Mouse (Mus musculus): ENCODE measurements at regions not wholly inside any gene's neighbourhood (a gene's known extent, or its start where the extent isn't known, plus 50 kb on each side); places are given as distances from the start of the nearest gene placed in this dataset.

DNA sequence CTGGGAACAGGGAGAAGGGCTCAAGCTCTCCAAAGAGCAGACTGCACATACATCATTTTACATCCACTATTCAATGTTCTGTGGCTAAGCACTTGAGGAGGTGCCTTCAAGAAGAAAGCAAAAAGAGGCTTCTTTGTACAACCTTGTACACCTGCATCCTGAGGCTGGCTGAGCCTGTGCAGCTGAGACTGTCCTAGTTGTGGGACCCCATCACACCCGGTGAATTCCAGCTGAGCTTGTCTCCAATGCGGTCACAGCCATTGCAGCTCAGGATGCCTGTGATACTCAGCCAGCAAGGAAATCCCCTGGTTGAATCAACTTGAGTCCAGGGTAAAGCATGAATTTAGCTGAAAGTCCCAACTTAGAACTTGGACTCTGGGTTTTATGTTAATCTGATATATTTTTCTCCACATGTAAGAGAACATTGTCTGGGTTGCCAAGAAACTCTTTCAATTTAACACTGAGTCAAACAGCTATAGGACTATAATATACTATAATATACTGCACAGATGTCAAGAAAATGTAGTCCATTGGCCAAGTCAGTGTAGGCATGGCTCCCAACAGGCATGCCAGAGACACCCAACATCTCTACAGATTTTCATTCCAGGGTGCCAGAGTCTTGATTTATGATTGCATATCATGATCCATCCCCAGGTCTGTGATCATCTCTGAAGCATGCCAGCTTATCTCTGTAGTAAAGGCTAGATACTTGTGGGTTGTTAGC lies 599.2 kb downstream of the Pard3 start:
- no peak for DNase-seq (ENCODE audit: low spot score in 2 of 2)

DNA sequence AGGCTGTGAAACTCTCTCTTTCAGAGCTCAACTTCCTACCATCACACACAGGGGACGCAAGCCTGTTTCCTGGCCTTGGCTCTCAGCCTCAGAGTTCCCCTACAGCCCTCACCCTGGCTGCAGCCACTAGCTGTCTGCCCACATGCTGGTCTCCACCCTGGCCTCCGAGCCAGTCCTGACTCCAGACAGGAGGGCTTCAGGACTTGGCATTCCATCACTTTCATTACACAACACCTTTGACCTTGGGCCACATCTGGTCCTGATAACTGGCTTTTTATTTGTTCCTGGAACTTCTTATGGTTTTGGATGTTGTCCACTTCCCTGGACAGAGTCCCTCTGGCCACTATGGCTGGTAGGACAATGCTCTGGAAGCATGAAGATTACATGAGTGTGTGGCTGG lies 602.9 kb downstream of the Pard3 start:
- no peak for DNase-seq (ENCODE audit: low spot score in 2 of 2)

DNA sequence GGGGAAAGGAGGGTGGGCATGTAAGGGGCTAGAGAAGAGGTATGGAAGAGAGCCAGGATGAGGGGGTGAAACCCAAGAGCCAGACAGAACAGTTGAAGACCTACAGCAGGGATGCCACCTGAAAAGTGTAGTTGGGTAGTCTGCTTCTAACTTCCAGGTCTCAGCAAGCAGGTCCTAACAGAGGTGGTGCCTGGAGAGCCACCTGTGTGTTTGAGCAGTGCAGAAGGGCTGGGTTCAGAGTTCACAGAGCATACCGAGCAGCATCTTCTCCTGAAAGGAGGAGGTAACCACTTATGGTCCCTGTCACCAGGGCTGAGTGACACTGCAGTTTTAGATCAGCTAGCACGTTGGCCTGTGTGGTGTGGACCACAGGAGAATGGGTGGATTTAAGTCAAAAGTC lies 605.3 kb downstream of the Pard3 start:
- no peak for DNase-seq (ENCODE audit: low spot score in 2 of 2)

DNA sequence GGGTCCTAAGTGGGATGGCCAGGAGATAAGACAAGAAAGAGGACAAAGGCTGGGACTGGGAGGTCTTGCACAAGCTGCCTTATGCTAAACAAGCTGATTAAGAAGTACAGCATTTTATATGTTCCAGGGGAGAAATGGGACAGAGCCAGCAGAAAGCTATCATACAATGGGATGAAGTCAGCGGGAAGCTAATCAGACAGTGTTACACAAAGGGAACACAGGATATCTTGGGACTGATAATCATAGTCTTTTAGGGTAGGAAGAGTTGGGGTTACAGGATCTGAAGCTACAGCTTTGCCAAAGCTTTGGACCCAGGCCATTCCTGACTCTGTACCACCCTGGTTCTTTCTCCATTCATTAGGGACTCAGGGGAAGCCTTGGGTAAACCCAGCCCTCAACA lies 610.4 kb downstream of the Pard3 start:
- DNase-seq (ENCODE audit: low spot score in 2 of 2): no peak

DNA sequence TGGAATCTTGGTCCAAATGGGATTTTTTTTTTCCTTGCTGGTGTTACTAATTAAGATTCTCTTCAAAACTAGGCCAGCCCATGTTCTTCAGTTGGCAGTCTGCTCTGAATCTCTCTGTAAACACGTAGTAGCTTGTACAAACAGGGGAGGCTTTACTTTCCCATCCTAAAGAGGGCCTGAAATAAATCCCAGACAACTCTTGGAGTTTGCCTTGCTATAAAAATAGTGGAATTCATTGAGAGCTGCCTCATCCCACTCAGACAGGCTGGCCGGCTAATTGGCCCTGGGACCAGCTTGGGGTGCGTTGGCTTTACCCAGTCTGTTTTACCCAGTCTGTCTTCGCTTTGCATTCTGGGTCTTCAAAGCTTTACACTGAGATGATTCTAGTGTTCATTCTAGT lies 611.7 kb downstream of the Pard3 start:
- DNase-seq (ENCODE audit: low spot score in 2 of 2): peak; percentile 16 to 39

DNA sequence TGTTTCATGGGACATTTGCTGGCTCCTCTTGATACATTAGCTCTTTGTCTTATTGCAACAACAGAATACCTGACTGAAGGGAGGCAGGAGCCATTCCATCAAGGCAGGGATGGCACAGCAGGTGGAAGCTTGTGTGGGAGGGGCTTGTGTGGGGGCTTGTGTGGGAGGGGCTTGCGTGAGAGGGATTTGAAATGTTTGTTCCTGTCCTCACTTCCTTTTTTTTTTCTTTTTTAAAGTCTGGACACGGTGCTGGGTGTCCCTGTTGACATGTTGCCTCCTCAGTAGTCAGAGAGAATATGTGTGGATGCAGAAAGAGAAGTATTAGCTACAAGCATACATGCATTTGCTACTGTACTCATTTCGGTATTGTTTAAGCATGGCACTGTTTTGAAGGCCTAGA lies 616.5 kb downstream of the Pard3 start:
- no peak for DNase-seq (ENCODE audit: low spot score in 2 of 2)

DNA sequence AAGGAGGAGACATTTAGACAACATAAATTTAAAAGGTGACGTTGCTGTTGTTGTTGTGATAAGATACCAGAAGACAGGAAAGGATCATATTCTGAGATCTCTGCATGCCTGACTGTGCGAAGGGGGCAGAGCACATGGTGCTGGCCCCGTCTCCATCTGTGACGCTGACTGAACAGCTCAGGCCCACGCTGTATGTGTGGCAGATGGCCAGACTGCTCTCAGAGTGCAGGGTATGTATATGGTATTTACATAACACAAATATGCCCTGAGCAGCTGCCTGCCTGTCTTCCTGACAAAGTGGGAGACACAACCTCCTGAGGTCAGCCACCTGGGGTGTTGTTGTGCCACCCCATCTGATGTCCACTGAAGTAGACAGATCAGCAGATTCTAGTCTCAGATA lies 620.5 kb downstream of the Pard3 start:
- peak; percentile 54 to 57 for DNase-seq (ENCODE audit: low spot score in 2 of 2)

DNA sequence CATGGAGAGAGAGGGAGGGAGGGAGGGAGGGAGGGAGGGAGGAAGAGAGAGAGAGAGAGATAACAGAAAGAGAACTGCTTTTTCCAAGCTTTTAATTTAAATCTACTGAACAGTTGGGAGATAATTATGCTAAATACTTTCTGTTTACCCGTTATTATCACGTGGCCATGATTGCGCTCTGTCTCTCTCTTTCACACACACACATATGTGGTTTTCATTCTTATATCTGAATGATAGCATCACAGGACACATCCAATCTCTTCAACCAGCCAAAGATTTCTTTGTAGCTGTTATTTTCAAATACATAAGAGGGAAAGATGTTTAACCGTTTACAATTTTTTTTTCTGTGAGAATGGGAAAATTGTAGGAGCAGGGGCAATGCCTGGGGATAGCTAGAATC lies 627.1 kb downstream of the Pard3 start:
- no peak for DNase-seq (ENCODE audit: low spot score in 2 of 2)

DNA sequence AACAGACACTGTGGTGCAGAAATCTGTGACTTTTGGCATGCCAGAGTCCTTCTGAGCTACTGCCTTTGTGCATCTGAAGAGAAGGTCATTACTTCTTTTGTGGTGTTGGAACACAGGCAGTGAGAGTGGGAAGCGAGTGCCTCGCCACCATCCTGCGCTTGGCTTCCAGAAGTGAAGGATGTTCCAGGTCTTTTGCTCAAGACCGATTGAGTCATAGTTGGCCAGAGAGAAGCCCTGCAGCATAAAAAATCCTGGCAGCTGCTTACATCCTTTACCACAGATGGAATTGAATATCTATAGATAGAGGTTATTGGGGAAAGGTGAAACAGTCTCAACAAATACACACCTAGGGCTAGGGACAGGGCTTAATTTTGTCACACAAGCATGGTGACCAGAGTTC lies 634.7 kb downstream of the Pard3 start:
- DNase-seq (ENCODE audit: low spot score in 2 of 2): peak; percentile 5 to 19

DNA sequence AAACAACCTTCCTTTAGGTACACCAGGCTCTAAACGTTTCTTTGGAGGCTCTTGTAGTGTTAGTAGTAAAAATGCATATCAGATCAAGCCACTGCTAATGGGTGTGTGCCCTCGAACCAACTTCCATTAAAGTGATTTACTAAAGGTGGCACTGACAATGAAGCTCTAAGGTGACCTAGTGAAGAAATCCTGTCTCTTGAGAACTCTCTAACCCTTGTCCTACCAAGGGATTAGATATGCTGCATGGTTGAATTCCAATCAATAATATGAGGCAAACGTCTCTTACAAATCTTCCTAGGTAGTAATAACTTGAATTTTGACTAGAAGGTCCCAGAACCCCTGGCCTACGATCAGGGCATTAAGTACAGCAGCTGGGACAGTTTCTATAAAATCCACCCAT lies 640.7 kb downstream of the Pard3 start:
- DNase-seq (ENCODE audit: low spot score in 2 of 2): no peak

DNA sequence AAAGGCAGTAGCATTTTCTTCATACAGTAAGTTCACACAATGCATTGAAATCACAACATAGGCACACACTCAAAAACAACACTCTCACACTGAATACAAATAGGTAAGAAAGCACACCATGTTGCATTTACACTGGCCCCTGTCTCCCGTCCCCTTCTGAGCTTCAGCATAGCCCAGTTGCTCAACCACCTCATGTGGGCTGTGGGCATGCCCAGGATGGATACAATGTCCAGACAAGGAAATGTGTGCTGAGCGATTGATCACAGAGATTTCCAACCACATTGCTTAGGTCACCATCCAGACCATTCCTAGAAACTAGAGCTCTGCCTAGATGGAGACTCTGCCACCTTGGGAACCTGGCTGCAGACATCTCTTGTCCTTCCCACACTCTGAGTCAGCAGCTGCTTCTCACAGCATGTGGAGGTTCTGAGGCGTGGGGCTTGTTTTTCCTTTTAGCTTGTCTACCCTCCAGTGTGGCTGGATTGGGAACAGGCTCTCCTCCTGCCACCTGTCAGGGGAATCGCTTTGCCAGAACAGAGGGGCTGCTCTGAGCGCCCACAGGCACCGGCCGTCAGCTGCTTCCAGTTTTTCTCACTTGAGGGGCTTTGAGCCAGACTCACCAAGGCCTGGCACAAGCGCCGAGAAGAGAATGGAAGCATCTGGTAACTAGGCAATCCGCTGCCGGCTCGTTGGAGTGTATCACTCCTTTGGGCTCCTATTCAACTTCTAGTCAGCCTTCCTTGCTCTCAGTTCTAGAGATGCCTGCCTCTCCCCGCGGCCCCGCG lies 642.5 kb downstream of the Pard3 start:
- DNase-seq (ENCODE audit: low spot score in 2 of 2): peak; percentile 66 to 83

DNA sequence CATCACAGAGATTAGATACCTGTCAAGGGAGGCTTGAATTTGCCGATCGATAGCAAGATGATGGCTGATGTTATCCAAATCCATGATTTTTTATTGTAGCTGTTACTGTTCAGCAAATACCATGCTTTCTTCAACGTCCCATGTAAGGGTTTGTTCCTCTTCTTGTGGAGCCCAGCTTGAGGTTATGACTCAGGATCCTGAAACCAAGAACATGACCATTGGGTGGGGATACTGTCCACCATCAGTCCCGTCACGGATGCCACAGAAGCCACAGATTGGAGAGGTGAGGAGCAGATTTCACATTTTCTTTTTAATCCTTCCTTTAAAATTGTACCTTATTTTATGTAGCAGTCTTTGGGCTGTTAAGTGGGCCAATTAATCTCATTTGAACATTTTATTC lies 645.7 kb downstream of the Pard3 start:
- DNase-seq (ENCODE audit: low spot score in 2 of 2): no peak

DNA sequence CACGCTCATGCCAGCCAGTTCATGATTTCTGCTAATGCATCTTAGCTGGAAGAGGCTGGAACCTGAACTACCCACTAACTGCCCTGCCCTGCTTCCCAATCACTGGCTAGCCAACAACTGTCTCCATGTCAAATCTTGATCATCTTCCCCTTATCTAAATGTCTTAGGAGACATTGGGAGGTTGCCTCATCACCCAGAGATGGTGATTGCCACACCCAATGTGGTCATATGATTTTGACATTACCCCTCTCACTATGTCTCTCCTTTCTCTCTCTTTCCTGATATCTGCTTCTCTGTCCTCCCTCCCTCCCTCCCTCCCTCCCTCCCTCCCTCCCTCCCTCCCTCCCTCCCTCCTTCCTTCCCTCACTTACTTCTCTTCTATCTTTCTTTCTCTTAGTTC lies 643.3 kb upstream of the Nrp1 start:
- DNase-seq (ENCODE audit: low spot score in 2 of 2): no peak

DNA sequence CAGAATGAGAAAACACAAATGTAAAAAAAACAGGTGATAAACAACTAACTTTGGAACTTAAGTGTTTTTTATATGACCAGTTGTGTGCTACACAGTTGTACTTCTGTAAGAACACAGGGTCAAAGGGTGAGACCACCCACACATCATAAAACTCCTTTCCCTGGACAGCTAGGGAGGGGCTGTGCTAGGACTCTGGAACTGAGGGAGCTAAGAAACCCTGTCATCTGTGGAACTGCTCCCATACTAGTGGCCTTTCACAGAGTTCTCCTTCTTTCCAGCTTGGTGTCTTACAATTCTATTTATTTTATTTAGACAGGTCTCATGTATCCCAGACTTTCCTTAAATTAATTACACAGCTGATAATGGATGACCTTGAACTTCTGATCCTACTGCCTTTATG lies 640.4 kb upstream of the Nrp1 start:
- no peak for DNase-seq (ENCODE audit: low spot score in 2 of 2)

DNA sequence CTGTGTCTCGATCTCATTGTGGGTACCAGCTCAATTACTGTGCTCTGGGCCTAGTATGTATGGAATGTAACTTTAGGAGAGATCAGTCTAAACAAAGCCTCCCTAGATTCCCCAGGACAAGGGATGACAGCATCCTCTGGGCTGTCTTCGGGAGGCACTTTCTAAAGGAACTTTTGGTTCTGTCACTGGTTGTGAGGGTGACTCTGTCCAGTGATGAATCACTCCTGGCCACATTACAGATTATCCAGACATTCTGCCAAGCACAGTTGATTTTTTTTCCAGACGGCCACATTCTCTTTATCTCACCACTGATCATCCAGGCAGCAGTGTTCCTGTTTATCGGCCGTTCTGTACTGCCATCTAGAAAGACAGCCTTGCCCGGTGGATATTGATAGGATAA lies 638.5 kb upstream of the Nrp1 start:
- DNase-seq (ENCODE audit: low spot score in 2 of 2): no peak

DNA sequence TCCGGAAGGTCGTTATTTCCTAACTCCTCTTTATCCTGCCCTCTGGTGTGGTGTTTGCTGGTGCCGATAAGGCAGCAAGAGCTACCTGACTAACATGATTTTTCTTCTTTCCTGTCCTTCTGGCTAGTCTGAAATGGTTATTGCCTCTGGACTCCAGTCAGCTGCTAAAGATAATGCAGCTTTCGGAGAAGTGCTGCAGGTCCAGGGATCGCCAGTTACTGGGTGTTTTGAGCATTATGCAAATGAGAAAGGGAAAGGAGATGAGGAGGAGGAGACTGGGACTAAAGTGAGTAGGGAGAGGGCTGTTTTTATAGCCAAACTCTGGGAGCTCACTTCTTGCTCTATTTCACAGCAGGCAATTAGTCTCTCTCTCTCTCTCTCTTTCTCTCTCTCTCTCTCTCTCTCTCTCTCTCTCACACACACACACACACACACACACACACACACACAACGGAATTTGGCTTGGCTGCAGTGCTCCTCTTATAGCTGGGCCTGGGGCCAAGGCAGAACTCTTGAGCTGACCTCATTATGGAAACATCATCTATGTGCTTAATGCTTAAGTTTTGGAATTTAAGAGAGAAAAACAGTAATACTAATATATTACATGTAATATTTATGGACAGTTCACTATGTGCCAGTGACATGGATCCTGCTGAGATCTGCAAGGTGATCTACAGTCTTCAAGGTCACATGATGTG lies 637.7 kb upstream of the Nrp1 start:
- no peak for DNase-seq (ENCODE audit: low spot score in 2 of 2)

DNA sequence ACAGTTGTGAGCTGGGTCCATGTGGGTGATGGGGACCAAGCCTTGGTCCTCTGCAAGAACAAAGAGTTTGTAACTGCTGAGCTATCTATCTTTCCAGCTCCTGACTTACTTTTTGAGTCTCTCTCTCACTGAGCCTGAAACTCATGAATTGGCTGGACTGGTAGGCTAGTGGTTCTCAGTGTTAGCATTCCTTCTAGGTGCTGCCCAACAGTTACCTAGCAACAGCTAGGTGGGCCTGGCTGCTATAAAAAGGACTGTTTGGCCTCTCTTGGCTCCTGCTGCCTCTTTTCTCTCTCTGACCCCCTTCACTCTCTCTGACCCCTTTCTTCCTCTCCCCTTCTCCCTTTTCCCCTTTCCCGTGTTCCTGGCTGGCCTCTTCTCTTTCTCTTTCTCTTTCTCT lies 636.8 kb upstream of the Nrp1 start:
- no peak for DNase-seq (ENCODE audit: low spot score in 2 of 2)

DNA sequence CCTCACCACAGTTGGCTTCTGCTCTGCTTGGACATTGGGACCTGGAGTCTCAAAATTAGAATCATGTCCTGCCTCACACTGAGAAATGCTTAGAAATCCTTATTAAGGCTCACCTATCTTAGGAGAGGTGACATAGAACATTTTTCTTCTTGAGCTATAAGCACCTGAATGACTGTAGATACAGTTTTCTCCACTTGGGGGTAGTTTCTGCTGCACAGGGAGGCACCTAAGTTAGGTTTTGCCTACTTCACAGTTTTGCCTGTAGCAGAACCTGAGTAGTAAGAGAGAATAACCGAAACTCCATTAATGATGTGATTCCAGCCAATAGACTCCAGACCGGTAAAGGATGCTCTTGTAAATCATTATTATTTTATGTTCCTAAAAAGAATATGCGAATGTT lies 624.3 kb upstream of the Nrp1 start:
- DNase-seq (ENCODE audit: low spot score in 2 of 2): no peak

DNA sequence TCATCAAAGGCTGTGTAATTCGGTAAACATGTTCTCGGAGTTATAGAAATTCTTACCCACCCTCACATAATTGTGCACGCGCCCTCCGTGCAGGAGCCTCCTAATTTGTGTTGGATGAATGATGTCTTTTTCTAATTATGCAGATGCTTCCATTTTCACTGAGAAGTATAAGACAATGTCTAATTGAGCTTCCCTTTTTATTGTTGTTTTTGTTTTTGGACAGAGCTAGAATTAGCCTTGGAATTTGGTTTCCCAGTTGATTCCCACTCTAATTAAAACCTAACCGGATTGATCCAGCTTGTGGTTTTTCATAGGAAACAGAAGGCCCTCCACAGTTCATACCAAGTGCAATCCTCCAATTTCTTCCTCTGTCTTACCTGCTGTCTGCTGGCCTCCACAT lies 616.2 kb upstream of the Nrp1 start:
- no peak for DNase-seq (ENCODE audit: low spot score in 2 of 2)

DNA sequence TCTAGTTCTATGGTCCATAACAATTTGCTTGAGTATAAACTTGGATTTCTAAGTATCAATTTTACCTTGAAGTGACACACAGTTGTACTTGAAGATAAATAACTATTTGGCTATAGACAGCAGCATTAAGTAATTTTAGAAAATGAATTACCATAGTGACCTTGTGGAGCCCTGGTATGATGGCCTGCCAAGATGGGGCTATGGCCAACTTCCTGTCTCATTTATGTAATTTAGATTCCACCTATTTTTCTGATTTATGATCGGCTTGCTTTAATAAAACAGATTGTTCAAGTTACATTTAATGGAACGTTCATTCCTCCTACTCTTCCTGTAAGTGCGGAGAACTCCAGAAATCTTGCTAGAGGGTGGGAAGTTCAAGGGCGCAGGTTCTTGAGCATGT lies 613.2 kb upstream of the Nrp1 start:
- no peak for DNase-seq (ENCODE audit: low spot score in 2 of 2)

DNA sequence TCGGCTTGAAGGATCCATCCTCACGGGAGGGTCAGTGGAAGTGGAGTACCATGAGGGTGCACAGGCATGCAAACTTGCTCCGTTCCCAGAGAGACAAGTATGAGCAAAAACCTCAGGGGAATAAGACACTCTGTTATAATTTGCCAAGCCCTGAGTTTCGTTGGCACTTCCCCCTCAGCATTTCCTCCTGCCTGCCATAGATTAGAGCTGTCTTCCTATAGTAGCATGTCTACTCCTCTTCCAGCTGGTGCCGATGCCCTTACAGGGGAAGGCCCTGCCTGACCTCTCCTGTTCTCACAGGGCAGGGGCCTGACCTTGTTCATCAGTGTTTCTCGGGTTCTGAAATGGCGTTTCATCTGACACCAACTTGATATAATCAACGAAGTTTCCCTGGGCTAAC lies 611.9 kb upstream of the Nrp1 start:
- no peak for DNase-seq (ENCODE audit: low spot score in 2 of 2)

DNA sequence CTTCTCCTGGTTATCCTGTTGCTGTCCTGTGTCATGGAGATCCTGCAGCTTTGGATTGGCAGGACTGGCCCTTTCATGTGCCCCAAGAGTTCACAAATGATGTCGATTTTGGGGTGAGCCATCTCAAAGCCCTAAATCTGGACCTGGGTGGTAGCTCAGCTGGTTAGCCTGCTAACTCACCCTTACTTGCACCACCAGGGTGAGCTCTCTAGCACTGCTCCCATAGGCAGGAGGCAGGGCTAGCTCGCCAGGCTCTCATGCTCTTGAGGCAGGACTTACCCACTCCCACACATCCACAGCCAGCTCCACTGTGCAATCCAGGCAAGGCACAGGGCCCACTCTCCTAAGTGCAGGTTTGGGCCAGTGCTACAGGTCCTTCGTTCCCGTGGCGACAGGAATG lies 605.5 kb upstream of the Nrp1 start:
- DNase-seq (ENCODE audit: low spot score in 2 of 2): no peak
